Mouse (Mus musculus) intestine, embryonic 16.5 days (tissue): ENCODE measurements around the gene Srpk1. TPM values are rescaled to one million over a fixed set of nuclear protein-coding genes. Genes with fewer than 3 reads are reported as not detected.

Experiments used
- ATAC-seq: fragments of 200-750 bp; cut with Nextera tagmentation; 2 replicates; pipeline ENCODE4 v1.8.0; 2017; ENCODE audit warnings: moderate TSS enrichment, moderate library complexity
- H3K27ac ChIP-seq: fragments of 300-500 bp; sonication (generic); 2 replicates; pipeline ENCODE4 v1.5.1; 2014; ENCODE audit warnings: mild to moderate bottlenecking, low read length
- H3K27me3 ChIP-seq: fragments of 300-500 bp; sonication (generic); replicated peaks from 2 replicates; pipeline ENCODE4 v1.6.1; 2014; ENCODE audit warnings: low read length, control low read depth, mixed read lengths; ENCODE audit not compliant: control insufficient read depth, insufficient read depth
- H3K36me3 ChIP-seq: fragments of 300-500 bp; sonication (generic); 2 replicates; pipeline ENCODE4 v1.6.1; 2014; ENCODE audit warnings: low read length, control low read depth; ENCODE audit not compliant: control insufficient read depth, insufficient read depth
- H3K4me1 ChIP-seq: fragments of 300-500 bp; sonication (generic); 2 replicates; pipeline ENCODE4 v1.6.1; 2014; ENCODE audit warnings: low read length, control low read depth, mixed read lengths; ENCODE audit not compliant: control insufficient read depth, insufficient read depth
- H3K4me2 ChIP-seq: fragments of 300-500 bp; sonication (generic); 2 replicates; pipeline ENCODE4 v1.6.1; 2014; ENCODE audit warnings: low read depth, low read length, control low read depth
- H3K4me3 ChIP-seq: fragments of 300-500 bp; sonication (generic); 2 replicates; pipeline ENCODE4 v1.5.1; 2014; ENCODE audit warnings: mild to moderate bottlenecking, low read length
- H3K9ac ChIP-seq: fragments of 300-500 bp; sonication (generic); 2 replicates; pipeline ENCODE4 v1.6.1; 2014; ENCODE audit warnings: low read depth, low read length
- H3K9me3 ChIP-seq: fragments of 300-500 bp; sonication (generic); 2 replicates; pipeline ENCODE4 v1.6.1; 2016; ENCODE audit warnings: low read length, control low read depth; ENCODE audit not compliant: control insufficient read depth
- WGBS: fragments of 180-500 bp; shearing (Covaris S2); extraction: QIAGEN DNeasy Blood & Tissue Kit; methylation state at CpG from one replicate; pipeline ENCODE4 v1.1.7; 2014; 5-methylcytosine and 5-hydroxymethylcytosine counted together
- microRNA-seq: library from miRNA; unstranded; fragments of <30 nt; microRNA quantifications from one replicate; pipeline ENCODE4, GENCODE M21; 2016
- polyA plus RNA-seq: library from polyadenylated mRNA; unstranded; fragments of >200 nt; fragmentation: Nextera tagmentation; extraction: Ambion mirVana; gene quantifications from 2 replicates; pipeline ENCODE4 v1.2.1, GENCODE M21; 2015

Srpk1 gene
- polyA plus RNA-seq, 1 experiment from 2014 or later: 83.2 TPM

- no peak overlapping the region for H3K9ac ChIP-seq
- no peaks in the 10 kb centered on the region for H3K36me3 ChIP-seq
- H3K4me2 ChIP-seq: no peak overlapping the region
- H3K27me3 ChIP-seq: no peaks in the 10 kb centered on the region
- WGBS: 7% methylated on average over 14 of the region's 14 CpGs
- no peak overlapping the region for H3K4me3 ChIP-seq
- no peaks in the 10 kb centered on the region for H3K9me3 ChIP-seq
- ATAC-seq: no peak
- H3K4me1 ChIP-seq: peaks cover 7% of the 10 kb centered on the region
- H3K27ac ChIP-seq: no peak overlapping the region
Observed at GRCm38 (mm10) chr17:28553040-28553793, 69.3 kb downstream of the Srpk1 start.

- Histone ChIP-seq H3K36me3 (no peaks in the 10 kb centered on the region), H3K4me3 (no peak within 1 kb of the TSS), H3K9me3 (no peaks in the 10 kb centered on the region), H3K9ac (no peak within 1 kb of the TSS), H3K4me1 (no peaks in the 10 kb centered on the region), H3K27me3 (no peaks in the 10 kb centered on the region), H3K4me2 (no peak within 1 kb of the TSS), H3K27ac (no peak within 1 kb of the TSS)
- 78% methylated on average over 14 of the region's 14 CpGs for WGBS
- no peak for ATAC-seq
Observed at GRCm38 (mm10) chr17:28549111-28549510, 73.4 kb downstream of the Srpk1 start, which contains the start of gene Clpsl2. Gene Clpsl2 (plus strand): TSS chr17:28549411.

- no peak overlapping the region for H3K27ac ChIP-seq
- no peaks in the 10 kb centered on the region for H3K27me3 ChIP-seq
- H3K4me1 ChIP-seq: no peaks in the 10 kb centered on the region
- no peaks in the 10 kb centered on the region for H3K36me3 ChIP-seq
- H3K4me2 ChIP-seq: no peak overlapping the region
- H3K4me3 ChIP-seq: no peak overlapping the region
- no peak for ATAC-seq
- 63% methylated on average over 11 of the region's 11 CpGs for WGBS
- no peaks in the 10 kb centered on the region for H3K9me3 ChIP-seq
- H3K9ac ChIP-seq: no peak overlapping the region
Observed at GRCm38 (mm10) chr17:28548550-28548949, 74.0 kb downstream of the Srpk1 start.

- WGBS: 83% methylated on average over 1 of the region's 1 CpGs
- H3K9ac ChIP-seq: no peak overlapping the region
- no peaks in the 10 kb centered on the region for H3K27me3 ChIP-seq
- no peaks in the 10 kb centered on the region for H3K36me3 ChIP-seq
- no peak for ATAC-seq
- no peaks in the 10 kb centered on the region for H3K9me3 ChIP-seq
- no peak overlapping the region for H3K4me2 ChIP-seq
- H3K4me3 ChIP-seq: no peak overlapping the region
- H3K27ac ChIP-seq: no peak overlapping the region
- H3K4me1 ChIP-seq: no peaks in the 10 kb centered on the region
Observed at GRCm38 (mm10) chr17:28546925-28547324, 75.6 kb downstream of the Srpk1 start.

- WGBS: 46% methylated on average over 12 of the region's 12 CpGs
- no peak overlapping the region for H3K9ac ChIP-seq
- H3K27me3 ChIP-seq: no peaks in the 10 kb centered on the region
- H3K9me3 ChIP-seq: peaks cover 4% of the 10 kb centered on the region; the same call in 1 of the 2 replicates
- H3K4me3 ChIP-seq: no peak overlapping the region
- H3K4me1 ChIP-seq: no peaks in the 10 kb centered on the region
- H3K27ac ChIP-seq: no peak overlapping the region
- no peak for ATAC-seq
- H3K4me2 ChIP-seq: no peak overlapping the region
- H3K36me3 ChIP-seq: no peaks in the 10 kb centered on the region
Observed at GRCm38 (mm10) chr17:28537881-28538280, 84.6 kb downstream of the Srpk1 start.

Small RNA genes lying within 50 kb of the gene (microRNA-seq; reads per million reads assigned to microRNA genes)
- 1.8 reads per million for gene Mir6969

Other genes with a start within 250 kb of the Srpk1 start
- 22.0 and 27.3 TPM in 2 replicates for gene Fkbp5, start 105.2 kb downstream of the Srpk1 start, polyA plus RNA-seq
- not detected in 2 replicates for gene Armc12, start 91.9 kb downstream of the Srpk1 start, polyA plus RNA-seq
- not detected in 2 replicates for gene Clpsl2, start 73.3 kb downstream of the Srpk1 start, polyA plus RNA-seq
- gene Clps, start 61.9 kb downstream of the Srpk1 start, polyA plus RNA-seq: 1,810 and 2,508 TPM in 2 replicates
- gene Lhfpl5, start 47.1 kb downstream of the Srpk1 start, polyA plus RNA-seq: 0.92 and 1.0 TPM in 2 replicates
- 0.17 and 0.28 TPM in 2 replicates for gene Slc26a8, start 67.5 kb upstream of the Srpk1 start, polyA plus RNA-seq
- gene Mapk14, start 68.6 kb upstream of the Srpk1 start, polyA plus RNA-seq: 34.5 and 37.5 TPM in 2 replicates
- gene AC170998.1, start 103.4 kb upstream of the Srpk1 start, polyA plus RNA-seq: 2.1 TPM in 2 replicates
- gene Mapk13, start 146.6 kb upstream of the Srpk1 start, polyA plus RNA-seq: 259 and 260 TPM in 2 replicates
- gene Brpf3, start 178.4 kb upstream of the Srpk1 start, polyA plus RNA-seq: 16.6 and 21.4 TPM in 2 replicates
- 1.7 and 1.9 TPM in 2 replicates for gene Pnpla1, start 235.7 kb upstream of the Srpk1 start, polyA plus RNA-seq